Mouse (Mus musculus) liver, embryonic 14.5 days (tissue): Measurements from ENCODE around the gene Upp2. TPM values are rescaled to one million over a fixed set of nuclear protein-coding genes. Genes with fewer than 3 reads are reported as not detected.

ENCODE experiments used
- ATAC-seq: fragments of 200-750 bp; cut with Nextera tagmentation; 2 replicates; pipeline ENCODE4 v1.8.0; 2017; ENCODE audit warnings: moderate number of reproducible peaks, mild to moderate bottlenecking, moderate library complexity; ENCODE audit not compliant: insufficient read depth
- DNase-seq, 3 experiments: peaks; one replicate each; pipeline ENCODE4 v3.0.0-alpha.2; 2012 to 2013; ENCODE audit warnings: low read depth in 3 of 3, low spot score in 3 of 3
- H3K27ac ChIP-seq: fragments of 300-500 bp; sonication (generic); 2 replicates; pipeline ENCODE4 v1.5.1; 2014; ENCODE audit warnings: moderate library complexity, mild to moderate bottlenecking, control low read depth, inconsistent platforms
- H3K27me3 ChIP-seq: fragments of 300-500 bp; sonication (generic); 2 replicates; pipeline ENCODE4 v1.6.1; 2014; ENCODE audit warnings: mild to moderate bottlenecking, low read length, moderate library complexity; ENCODE audit not compliant: control insufficient read depth, insufficient read depth
- H3K36me3 ChIP-seq: fragments of 300-500 bp; sonication (generic); replicated peaks from 2 replicates; pipeline ENCODE4 v1.6.1; 2014; ENCODE audit warnings: low read depth; ENCODE audit not compliant: control insufficient read depth, insufficient read depth
- H3K4me1 ChIP-seq, 2 experiments: fragments of 200-500 bp in 1 of 2; fragments of 300-500 bp in 1 of 2; sonication (generic) in 1 of 2; replicated peaks; 2 replicates each; pipeline ENCODE4 v1.6.1; 2012 to 2014; ENCODE audit warnings: antibody characterized with exemption in 1 of 2, inconsistent platforms in 1 of 2, low read length in 1 of 2; ENCODE audit not compliant: control insufficient read depth in 2 of 2, insufficient read depth in 2 of 2
- H3K4me2 ChIP-seq: fragments of 300-500 bp; sonication (generic); 2 replicates; pipeline ENCODE4 v1.6.1; 2014; ENCODE audit warnings: low read depth, mild to moderate bottlenecking, control low read depth, moderate library complexity
- H3K4me3 ChIP-seq, 2 experiments: fragments of 200-500 bp in 1 of 2; fragments of 300-500 bp in 1 of 2; sonication (generic) in 1 of 2; 2 replicates each; pipeline ENCODE4 v1.5.1; 2012 to 2014; ENCODE audit warnings: low read depth in 2 of 2, low read length in 2 of 2, mild to moderate bottlenecking in 2 of 2, control low read depth in 1 of 2, inconsistent platforms in 1 of 2, moderate library complexity in 1 of 2; ENCODE audit not compliant: insufficient read depth in 1 of 2
- H3K9ac ChIP-seq: fragments of 300-500 bp; sonication (generic); replicated peaks from 2 replicates; pipeline ENCODE4 v1.6.1; 2014; ENCODE audit warnings: mild to moderate bottlenecking, control low read depth, moderate library complexity
- H3K9me3 ChIP-seq: fragments of 300-500 bp; sonication (generic); 2 replicates; pipeline ENCODE4 v1.6.1; 2016; ENCODE audit warnings: low read length, mixed read lengths; ENCODE audit not compliant: control insufficient read depth
- CTCF ChIP-seq: IDR thresholded peaks from 2 replicates; pipeline ENCODE4 v1.5.1; 2016; ENCODE audit warnings: antibody characterized with exemption, low read depth, control low read depth
- EP300 ChIP-seq: IDR thresholded peaks from 2 replicates; pipeline ENCODE4 v1.6.1; 2016; ENCODE audit warnings: antibody characterized with exemption, low read depth
- WGBS: fragments of 180-500 bp; shearing (Covaris S2); extraction: QIAGEN DNeasy Blood & Tissue Kit; methylation state at CpG from one replicate; pipeline ENCODE4 v1.1.7; 2014; ENCODE audit not compliant: insufficient replicate concordance; 5-methylcytosine and 5-hydroxymethylcytosine counted together
- polyA plus RNA-seq, 2 experiments: library from polyadenylated mRNA; depleted of rRNA in 1 of 2; stranded (reverse) in 1 of 2; unstranded in 1 of 2; fragments of >200 nt; fragmentation: Nextera tagmentation in 1 of 2; extraction: Ambion mirVana in 1 of 2; gene quantifications; 2 replicates each; pipeline versions ENCODE4 v1.2.1 to v1.2.3; 2012 to 2014

The Upp2 gene
- polyA plus RNA-seq, 2 experiments = 1.1 to 1.4 TPM

DNA sequence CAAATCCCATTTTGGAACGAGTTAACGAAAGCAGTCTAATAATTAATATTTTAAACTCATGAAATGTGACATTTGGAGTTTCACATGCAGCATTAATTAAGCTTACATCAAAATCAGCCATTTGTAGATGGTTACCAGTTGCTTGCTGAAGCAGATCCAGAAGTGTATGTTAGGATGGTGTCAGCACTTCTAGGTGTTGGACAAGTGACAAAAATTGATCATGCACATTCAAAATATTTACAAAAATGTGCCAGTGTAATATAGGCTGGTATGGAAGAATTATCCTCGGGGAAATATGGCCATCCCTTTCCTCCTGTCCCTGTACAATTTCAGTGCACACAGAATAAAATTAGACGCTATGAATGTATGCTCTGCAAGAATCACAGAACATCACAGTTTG lies 223.3 kb downstream of the Upp2 start:
- H3K4me2 ChIP-seq = no peak overlapping the region
- H3K27me3 ChIP-seq = no peaks in the 10 kb centered on the region
- H3K9ac ChIP-seq = no peak overlapping the region
- DNase-seq (no peak), ATAC-seq (no peak)
- no peak for TF ChIP-seq EP300
- no peak for TF ChIP-seq CTCF
- no peaks in the 10 kb centered on the region for H3K9me3 ChIP-seq
- 66% methylated on average over 4 of the region's 4 CpGs for WGBS
- H3K4me3 ChIP-seq = no peak overlapping the region
- H3K36me3 ChIP-seq = no peaks in the 10 kb centered on the region
- H3K27ac ChIP-seq = no peak overlapping the region
- no peaks in the 10 kb centered on the region for H3K4me1 ChIP-seq

DNA sequence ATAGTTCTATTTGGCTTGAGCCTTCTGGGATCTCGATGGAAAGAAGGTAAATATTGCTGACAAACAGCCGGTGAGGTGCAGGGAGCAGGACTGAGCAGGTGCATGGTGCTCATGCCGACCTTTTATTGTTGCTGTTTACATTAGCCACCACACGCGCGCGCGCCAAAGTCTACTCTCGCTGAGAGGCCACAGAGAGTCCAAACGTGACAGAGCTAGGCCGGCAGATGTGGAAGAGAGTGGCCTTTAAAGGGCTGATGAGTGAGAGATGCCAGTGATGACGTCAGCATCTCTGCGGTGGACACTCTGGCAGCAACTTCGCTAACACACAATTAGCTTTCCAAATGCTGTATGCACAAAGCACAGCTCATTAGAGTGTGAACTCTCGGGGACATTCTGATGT lies 227.4 kb downstream of the Upp2 start:
- no peak overlapping the region for H3K4me2 ChIP-seq
- no peaks in the 10 kb centered on the region for H3K36me3 ChIP-seq
- WGBS = 70% methylated on average over 15 of the region's 15 CpGs
- H3K9me3 ChIP-seq = no peaks in the 10 kb centered on the region
- H3K4me1 ChIP-seq = no peaks in the 10 kb centered on the region
- DNase-seq (no peak), ATAC-seq (no peak)
- no peak overlapping the region for H3K4me3 ChIP-seq
- TF ChIP-seq CTCF (no peak), EP300 (no peak)
- no peaks in the 10 kb centered on the region for H3K27me3 ChIP-seq
- H3K9ac ChIP-seq = no peak overlapping the region
- H3K27ac ChIP-seq = no peak overlapping the region

DNA sequence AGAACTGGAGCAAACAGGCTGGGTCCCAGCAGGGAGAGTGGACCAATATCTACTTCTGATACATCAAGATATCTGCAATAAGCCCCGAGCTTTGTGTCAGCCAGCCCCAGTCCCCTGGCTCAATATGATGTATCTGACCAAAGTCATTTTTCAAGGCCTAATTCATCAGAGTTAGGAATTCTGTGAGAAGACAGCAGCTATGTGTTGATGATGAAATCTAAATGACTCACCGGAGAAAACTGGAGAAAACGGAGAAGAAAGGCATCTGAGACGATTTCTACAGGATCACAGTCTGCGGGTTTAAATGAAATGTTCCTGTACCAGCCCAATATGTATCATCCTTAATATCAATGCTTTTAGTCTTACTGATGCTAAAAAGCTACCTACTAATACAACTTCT lies 228.3 kb downstream of the Upp2 start:
- 67% methylated on average over 5 of the region's 5 CpGs for WGBS
- Histone ChIP-seq H3K27ac (no peak overlapping the region), H3K4me3 (no peak overlapping the region), H3K4me1 (no peaks in the 10 kb centered on the region), H3K27me3 (no peaks in the 10 kb centered on the region), H3K9ac (no peak overlapping the region), H3K36me3 (no peaks in the 10 kb centered on the region), H3K9me3 (no peaks in the 10 kb centered on the region), H3K4me2 (no peak overlapping the region)
- DNase-seq = no peak
- ATAC-seq = no peak
- TF ChIP-seq CTCF (no peak), EP300 (no peak)

DNA sequence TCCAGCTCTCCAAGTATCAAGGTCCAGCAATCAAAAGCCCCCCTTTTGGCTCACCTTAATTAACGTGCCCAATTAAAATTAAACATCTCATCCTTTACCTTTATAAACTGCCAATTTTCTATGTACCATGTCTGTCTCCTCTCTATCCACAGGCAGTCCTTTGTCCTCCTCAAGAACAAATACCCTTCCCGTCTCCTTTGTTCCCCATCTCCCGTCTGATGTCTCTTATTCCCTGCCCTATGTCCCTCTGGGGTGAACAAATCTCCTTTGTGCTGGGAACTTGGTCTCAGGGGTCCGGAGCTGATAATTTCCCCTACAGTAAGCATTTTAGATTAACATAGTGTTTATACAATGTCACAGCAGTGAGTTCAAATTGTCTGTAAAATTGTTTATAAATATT lies 230.4 kb downstream of the Upp2 start:
- H3K27me3 ChIP-seq = no peaks in the 10 kb centered on the region
- no peaks in the 10 kb centered on the region for H3K9me3 ChIP-seq
- H3K27ac ChIP-seq = no peak overlapping the region
- no peak for DNase-seq
- 69% methylated on average over 4 of the region's 4 CpGs for WGBS
- H3K4me2 ChIP-seq = no peak overlapping the region
- H3K4me1 ChIP-seq = no peaks in the 10 kb centered on the region
- no peak for TF ChIP-seq CTCF
- TF ChIP-seq EP300 = no peak
- no peak for ATAC-seq
- no peak overlapping the region for H3K9ac ChIP-seq
- no peaks in the 10 kb centered on the region for H3K36me3 ChIP-seq
- no peak overlapping the region for H3K4me3 ChIP-seq

DNA sequence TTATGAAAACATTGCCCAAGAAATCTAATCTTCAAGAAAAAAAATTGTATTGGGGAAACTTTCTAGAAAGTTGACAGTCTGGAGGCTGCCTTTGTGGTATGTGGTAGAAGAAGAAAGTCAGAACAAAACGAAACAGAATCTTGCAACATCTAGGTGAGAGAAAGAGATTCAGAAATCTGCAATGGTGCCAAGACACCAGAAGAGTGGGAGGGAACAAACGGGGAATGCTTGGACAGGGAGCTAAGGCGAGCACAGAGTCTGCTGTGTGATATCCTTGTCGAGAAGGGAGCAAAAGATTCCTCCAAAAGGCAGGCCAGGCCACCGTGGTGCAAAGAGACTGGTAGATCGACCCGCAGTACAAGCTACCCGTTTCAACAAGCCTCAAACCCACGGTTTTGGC lies 232.0 kb downstream of the Upp2 start:
- Histone ChIP-seq H3K9me3 (no peaks in the 10 kb centered on the region), H3K4me1 (no peaks in the 10 kb centered on the region), H3K9ac (no peak overlapping the region), H3K4me2 (no peak overlapping the region), H3K27me3 (no peaks in the 10 kb centered on the region), H3K4me3 (no peak overlapping the region), H3K27ac (no peak overlapping the region), H3K36me3 (no peaks in the 10 kb centered on the region)
- no peak for ATAC-seq
- no peak for DNase-seq
- no peak for TF ChIP-seq EP300
- no peak for TF ChIP-seq CTCF
- WGBS = 60% methylated on average over 9 of the region's 9 CpGs

DNA sequence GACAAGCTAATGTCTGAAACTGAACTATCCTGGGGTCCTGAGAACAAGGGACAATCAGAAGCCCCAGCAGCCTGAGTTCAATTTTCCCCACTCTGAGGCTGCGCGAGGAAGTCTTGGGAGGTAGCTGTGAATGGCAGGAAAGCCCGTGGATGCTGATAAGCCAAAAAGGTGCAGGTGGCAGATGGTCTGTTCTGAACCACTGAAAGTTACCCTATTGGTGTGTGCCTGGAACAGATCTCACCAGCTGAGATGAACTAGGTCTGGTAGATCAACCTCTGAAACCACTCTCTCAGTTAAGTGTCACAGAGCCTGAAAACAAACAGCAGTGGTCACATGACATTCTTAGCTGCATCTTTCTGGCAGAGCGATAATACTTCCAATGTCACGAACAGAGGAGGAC lies 232.5 kb downstream of the Upp2 start:
- Histone ChIP-seq H3K9ac (no peak overlapping the region), H3K4me3 (no peak overlapping the region), H3K4me2 (no peak overlapping the region), H3K9me3 (no peaks in the 10 kb centered on the region), H3K4me1 (no peaks in the 10 kb centered on the region), H3K27me3 (no peaks in the 10 kb centered on the region), H3K27ac (no peak overlapping the region), H3K36me3 (no peaks in the 10 kb centered on the region)
- DNase-seq (no peak), ATAC-seq (no peak)
- TF ChIP-seq EP300 (no peak), CTCF (no peak)
- 52% methylated on average over 5 of the region's 5 CpGs for WGBS
